Mouse (Mus musculus): ENCODE data around the gene Map6.

Gene Map6

DNA sequence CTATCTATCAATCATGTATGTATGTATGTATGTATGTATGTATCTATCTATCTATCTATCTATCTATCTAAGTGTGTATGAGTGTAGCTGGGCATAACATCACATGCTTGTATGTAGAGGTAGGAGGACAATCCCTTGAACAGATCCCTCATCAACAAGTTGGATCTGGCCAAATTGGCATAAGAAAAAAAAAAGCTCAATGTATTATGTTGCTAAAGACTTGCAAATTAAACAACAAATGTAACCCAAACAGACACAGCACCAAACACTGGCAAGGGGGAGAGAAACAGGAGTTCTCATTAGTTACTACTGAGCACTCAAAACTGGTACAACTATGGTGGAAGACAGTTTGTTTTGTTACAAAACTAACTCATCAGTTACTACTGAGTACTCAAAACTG lies 2.6 kb upstream of the Map6 start:
- DNase-seq (ENCODE audit: low read depth, low spot score): no peak

DNA sequence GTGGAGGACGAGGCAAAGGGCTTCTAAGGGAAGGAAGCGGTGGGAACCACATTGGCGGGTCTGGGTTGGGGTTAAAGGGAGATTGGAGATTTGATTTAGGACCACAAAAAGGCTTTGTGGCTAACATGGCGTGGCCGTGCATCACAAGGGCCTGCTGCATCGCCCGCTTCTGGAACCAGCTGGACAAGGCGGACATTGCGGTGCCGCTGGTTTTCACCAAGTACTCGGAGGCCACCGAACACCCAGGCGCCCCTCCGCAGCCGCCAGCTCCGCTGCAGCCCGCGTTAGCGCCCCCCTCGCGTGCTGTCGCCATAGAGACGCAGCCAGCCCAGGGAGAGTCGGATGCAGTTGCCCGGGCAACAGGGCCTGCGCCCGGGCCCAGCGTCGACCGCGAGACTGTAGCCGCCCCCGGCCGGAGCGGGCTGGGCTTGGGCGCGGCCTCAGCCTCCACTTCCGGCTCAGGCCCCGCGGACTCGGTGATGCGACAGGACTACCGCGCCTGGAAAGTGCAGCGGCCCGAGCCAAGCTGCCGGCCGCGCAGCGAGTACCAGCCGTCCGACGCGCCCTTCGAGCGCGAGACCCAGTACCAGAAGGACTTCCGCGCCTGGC lies 754 bp downstream of the Map6 start:
- DNase-seq (ENCODE audit: low read depth, low spot score): peak; percentile 64

DNA sequence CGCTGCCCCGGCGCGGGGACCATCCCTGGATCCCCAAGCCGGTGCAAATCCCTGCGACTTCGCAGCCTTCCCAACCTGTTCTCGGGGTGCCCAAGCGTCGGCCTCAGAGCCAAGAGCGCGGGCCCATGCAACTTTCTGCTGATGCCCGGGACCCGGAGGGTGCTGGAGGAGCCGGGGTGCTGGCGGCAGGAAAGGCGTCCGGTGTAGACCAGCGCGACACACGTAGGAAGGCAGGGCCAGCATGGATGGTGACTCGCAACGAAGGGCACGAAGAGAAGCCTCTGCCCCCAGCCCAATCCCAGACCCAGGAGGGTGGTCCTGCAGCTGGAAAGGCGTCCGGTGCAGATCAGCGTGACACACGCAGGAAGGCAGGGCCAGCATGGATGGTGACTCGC lies 1.3 kb downstream of the Map6 start:
- DNase-seq (ENCODE audit: low read depth, low spot score): no peak

DNA sequence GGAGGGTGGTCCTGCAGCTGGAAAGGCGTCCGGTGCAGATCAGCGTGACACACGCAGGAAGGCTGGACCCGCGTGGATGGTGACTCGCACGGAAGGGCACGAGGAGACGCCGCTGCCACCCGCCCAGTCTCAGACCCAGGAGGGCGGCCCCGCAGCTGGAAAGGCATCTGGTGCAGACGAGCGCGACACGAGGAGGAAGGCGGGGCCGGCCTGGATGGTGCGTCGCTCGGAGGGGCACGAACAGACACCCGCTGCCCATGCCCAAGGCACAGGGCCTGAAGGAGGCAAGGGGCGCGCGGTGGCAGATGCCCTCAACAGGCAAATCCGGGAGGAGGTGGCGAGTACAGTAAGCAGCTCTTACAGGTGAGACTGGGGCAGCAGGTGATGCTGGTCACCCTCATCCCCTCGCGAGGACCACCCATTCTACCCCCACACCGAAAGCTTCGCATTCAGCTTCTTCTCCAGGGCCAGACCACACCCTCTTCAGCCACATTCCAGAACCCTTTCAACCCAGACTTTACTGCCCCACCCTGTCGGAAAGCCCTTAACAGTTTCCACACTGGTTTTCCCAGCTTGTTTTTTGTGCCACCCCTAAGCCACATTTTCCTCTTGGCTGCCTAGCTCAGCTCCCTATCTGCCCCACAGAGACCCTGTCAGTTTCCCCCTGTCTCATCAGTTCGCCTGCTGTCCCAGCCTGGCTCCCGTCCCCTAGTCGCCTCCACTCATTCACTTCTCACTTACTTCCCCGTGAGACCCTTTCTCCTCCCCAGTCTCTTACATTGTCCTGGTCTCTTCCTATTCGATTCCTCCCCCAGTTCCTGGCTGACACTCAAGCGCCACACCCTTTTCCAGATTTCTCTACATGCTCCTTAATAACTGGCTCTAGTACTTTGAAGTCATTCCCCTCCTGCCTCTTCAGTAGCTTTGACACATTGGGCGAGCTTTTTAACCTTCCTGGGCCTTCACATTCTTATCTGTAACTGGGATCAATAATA lies 2.0 kb downstream of the Map6 start:
- no peak for DNase-seq (ENCODE audit: low read depth, low spot score)

DNA sequence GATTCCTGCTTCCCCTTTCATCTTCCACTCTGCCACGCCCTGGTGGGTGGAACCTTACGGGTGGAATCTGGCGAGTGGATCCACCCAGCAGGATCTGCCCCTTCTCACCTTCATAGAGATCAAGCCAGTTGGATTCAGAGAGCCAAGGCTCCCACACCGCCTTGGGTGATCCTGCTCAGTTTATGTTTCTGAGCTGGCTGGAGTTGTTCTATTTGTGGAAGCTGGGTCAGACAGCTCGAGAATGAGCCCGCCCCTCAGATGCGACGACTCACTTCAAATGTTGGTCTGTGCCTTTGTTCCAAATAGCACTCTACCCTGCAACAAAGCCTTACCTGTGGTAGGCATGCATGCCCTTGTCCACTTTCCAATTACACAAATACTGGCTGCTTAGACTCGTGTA lies 4.4 kb downstream of the Map6 start:
- no peak for DNase-seq (ENCODE audit: low read depth, low spot score)

DNA sequence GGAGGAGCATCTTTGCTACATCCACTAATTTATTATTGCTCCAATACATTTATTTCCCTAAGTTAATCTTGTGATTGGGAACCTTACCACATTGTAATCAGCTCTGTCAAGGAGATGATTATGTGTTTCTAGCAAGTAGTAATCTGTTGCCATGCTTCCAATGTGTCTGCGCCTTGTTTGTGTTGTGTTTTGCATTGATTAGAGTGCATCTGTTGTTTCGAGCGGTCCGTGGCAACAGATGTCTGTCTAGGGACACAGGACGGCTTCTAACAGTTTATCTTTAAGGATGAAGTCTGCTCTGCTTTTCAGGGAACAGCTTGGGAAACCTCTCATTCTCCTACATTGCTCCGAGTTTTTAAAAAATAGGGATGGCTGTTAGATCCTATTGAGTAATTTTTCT lies 7.9 kb downstream of the Map6 start:
- DNase-seq (ENCODE audit: low read depth, low spot score): no peak

DNA sequence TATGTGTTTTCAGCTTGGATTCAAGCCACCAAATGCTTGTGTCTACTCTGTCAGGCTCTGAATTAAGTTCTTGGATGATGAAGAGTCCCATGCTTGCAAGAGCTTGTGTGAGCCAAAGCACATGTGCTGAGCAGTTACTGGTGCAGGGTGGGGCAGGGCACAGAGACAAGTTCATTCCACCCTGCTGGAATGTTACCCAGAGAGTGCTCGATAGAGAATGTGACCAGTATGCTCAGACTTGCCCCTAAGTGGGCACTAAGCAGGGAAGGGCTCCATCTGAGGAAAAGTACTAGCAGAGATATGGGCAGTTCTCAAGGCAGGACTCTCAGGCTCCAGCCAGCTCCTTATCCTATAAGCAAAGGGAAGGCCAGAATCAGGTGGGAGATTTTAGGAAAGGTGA lies 9.4 kb downstream of the Map6 start:
- DNase-seq (ENCODE audit: low read depth, low spot score): no peak

DNA sequence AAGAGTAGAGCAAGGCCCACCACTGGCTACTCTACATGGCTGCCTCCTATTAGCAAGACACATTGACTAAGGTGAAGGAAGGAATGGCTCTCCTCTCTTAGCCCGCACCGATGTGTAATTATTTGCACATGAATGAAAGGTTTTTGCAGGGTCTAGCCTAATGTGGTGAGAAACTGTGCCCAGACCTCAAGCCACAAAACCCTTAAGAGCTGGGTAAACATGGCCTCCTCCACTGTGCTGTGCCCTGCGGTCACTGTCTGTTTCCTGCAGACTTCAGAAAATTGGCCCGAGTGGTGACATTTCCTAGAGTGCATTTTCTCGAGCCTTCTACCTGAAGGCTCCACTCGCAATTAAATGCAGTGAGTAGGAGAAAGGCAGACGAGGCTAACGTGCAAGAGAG lies 11.1 kb downstream of the Map6 start:
- no peak for DNase-seq (ENCODE audit: low read depth, low spot score)

DNA sequence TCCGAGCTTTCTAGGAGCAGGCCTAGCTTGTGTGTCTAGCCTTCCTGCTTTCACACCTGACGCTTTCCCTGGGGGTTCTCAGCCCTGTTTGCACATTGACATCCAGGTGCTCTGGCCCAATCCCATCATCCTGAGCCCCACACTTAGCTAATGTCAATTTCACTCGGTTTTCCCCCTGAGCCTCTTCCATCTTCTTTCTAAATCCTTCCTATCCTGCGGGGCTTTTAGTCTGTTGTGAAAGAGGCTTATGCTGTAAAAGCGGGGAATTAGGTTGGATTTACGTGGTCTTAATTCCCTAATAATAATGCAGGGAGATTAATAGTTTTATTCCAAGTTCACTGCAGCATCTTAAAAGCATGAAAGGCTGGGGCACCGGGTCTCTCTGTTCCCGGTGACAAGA lies 12.3 kb downstream of the Map6 start:
- DNase-seq (ENCODE audit: low read depth, low spot score): no peak

DNA sequence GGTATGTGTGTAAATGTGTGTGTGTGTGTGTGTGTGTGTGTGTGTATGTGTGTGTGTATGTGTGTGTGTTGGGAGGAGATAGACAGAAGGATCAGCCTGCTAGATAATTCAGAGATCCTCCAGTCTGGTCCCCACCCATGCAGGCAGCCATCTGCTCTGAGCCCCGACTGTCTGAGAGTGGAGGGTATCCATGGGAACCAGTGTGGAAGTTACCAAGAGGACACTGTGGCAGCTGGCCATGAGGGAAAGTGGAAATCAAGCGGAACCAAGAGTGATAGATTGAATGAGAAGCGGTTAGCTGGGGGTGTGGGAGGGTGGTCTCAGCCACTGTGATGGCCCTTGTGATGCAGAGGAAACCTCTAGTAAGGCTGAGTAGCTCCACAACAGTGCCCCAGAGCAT lies 20.0 kb downstream of the Map6 start:
- peak; percentile 64 for DNase-seq (ENCODE audit: low read depth, low spot score)

DNA sequence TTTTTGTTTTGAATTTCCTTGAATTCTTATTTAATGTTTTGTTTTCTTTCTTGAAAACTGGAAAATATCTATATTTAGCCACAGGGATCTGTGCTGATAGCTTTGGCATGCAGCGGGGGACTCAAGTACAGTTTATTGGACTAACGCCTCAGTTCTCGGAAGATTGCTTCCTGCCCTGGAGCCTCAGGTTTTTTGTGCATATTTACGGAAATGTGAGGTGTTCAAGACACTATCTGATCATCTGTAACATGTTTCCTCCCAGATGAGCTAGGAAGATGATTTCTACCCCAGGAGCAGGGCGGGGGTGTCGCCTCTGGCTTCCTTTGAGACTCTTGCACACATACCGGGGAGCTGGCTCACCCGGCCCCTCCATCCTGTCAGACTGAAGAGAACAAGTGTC lies 22.8 kb downstream of the Map6 start:
- no peak for DNase-seq (ENCODE audit: low read depth, low spot score)

DNA sequence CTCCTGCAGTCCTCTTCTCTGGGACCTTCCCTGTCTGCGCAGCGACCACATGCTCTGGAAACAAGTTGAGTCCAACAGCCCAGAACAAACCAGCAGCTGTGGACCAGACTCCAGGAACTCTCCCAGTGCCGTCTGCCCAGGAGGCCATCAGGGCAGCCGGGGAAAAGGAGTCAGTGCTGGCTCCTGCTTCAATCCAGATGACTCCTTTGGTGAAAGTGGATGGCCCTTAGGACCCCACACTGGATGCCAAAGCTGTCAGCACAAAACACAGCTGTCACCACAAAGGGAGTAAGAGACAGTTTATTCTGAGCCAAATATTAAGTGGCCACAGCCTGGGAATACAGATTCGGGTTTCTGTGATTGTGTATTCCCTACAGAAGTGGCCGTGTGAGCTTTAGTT lies 23.7 kb downstream of the Map6 start:
- no peak for DNase-seq (ENCODE audit: low read depth, low spot score)

DNA sequence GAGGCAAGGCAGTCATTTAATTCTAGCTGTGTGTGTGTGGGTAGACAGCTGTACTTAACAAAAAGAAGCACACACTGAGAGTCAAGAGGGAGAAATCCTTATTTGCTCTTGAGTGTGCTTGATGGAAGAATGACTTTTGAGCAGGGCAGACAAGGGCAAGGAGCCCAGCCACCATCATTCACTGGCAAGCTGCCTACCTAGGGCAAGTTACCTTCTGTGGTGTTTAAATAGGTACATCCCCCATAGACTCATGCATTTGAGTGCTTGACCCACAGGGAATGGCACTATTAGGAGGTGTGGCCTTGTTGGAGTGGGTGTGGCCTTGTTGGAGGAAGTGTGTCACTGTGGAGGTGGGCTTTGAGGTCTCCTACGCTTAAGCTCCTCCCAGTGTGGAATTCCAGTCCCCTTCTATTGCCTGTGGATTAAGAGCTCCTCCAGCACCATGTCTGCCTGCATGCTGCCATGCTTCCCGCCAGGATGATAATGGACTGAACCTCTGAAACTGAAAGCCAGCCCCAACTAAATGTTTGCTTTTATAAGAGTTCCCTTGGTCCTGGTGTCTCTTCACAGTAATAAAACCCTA lies 27.0 kb downstream of the Map6 start:
- no peak for DNase-seq (ENCODE audit: low read depth, low spot score)

DNA sequence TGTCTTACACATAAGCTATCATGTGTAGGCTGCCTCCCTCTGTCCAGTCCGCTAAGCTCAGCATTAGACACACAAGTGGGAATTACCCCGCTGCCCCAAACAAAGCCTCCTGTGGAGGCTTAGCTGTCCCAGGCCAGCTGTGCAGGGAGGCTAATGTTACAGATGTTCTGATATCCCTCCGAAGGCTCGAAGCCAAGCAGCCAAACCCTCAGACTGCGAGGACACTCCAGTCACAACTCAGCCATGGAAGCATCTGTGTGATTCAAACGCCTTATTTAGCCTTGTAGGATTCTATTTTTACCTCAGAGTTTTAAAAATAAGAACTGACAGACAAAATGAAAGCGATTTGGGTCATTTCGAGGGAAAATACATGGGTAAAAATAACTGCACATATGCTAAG lies 27.9 kb downstream of the Map6 start:
- no peak for DNase-seq (ENCODE audit: low read depth, low spot score)

DNA sequence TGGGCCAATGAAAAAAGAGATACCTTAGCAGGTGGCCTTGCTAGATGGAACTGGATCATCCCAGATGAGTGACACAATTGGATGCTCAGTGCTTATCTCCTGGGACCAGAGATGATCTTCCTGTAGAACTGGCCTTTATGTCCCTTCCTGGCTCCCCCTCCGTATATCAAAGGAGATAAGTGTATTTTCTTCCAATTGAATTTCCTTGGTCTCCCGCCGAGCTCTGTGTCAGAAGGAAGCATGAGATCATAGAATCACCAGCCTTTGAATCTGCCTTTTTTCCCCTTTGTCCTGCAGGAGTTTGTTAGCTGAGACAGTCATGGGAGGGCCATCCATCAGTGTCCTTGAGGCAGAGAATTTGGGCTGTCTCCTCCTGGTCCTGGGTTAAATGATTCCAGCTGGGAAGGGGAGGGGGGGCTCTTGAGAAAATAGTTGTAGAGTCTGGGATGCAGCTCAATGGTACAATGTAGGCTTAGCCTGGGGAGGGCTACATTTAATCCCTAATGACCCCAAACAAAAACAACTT lies 33.5 kb downstream of the Map6 start:
- no peak for DNase-seq (ENCODE audit: low read depth, low spot score)

DNA sequence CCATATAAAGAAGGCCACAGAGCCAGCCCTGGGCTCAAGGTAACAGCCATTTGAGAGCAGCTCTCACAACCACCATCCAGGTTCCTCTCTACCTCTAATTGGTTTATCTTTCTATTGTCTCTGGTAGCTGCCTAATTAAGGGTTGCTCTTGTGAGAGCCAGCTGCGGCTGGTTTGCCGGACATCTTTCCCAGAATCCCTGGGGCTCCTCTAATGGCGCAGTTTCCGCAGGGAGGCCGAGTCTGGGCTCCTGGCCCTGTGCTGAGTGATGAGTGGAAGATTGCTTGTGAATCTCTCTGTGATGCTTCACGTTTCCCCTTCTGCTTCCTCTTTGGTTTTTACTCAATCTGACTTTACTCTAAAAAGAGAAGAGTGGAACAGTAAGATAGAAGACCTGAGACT lies 36.8 kb downstream of the Map6 start:
- no peak for DNase-seq (ENCODE audit: low read depth, low spot score)

DNA sequence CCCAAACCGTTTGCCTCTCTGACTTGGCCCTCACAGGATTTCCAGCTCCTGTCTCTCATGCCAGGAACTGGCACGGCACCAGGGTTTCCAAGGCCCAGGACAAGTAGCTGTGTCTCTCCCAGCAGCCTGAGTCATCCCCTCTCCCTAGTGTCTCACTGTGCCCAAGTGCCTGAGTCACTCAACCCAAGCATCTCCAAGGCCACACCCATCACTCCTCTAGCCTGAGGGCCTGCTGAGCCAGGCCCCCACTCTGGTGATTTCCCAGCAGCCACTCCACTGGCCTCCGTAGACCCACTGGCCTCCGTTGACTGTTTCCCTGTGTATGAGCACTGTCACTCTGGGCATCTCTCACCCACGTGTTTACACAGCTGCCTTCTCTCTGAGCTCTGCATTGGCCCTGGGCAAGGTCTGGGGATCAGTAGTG lies 37.7 kb downstream of the Map6 start:
- DNase-seq (ENCODE audit: low read depth, low spot score): peak; percentile 47

DNA sequence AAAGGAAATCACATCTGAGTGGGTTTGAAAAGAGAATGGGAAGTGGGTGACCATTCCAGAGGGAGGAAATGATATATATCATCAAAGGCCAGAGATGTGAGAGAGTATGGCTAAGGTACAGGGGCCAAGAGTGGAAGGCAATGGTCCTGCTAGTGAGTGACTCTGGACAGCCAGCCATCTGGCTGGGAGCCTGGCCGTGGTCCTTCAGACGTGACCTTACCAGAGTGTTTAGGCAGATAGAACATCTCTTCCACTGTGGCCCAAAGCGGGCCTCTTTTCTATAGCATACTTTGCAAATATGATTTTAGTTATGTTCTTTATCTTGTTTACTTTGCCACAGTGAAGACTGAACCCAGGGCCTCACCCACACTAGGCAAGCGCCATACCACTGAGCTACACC lies 38.4 kb downstream of the Map6 start:
- DNase-seq (ENCODE audit: low read depth, low spot score): no peak

DNA sequence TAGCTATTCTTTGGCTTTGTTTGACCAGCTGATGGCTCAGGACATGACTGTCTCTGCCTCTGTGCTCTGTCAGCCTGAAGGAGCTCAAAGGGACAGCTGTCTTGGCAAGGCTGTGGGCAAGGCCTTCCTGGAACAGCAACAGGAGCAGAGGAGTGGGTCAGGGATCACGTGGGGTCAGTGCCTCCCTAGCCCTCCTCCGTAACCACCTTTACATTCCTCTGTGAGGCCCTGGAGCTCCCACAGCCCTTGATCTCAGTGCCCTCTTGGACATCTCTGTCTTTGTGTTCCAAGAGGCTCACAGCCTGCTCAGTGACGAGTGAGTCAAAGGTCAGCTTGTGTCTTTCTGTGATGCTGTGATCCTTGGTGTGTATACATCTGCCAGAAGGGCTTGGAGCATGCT lies 39.4 kb downstream of the Map6 start:
- no peak for DNase-seq (ENCODE audit: low read depth, low spot score)

DNA sequence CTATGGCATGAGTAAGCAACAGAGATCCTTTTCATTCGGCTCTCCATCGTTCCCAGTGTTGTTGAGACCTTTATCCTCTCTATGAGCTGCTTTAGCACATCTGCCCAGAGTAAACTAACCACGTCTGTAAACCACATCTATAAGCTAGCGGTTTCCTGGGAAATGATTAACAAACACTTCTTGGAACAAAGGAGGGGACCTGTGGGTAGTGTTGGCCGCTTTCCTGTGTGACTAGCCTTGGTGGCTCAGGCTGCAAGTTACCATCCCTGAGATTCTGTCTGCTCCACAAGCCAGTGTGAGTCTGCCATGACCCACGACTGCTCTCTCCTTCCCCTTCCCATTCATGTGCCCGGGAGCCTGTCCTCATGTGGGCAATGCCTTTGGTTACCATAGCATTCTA lies 44.2 kb downstream of the Map6 start:
- no peak for DNase-seq (ENCODE audit: low read depth, low spot score)

DNA sequence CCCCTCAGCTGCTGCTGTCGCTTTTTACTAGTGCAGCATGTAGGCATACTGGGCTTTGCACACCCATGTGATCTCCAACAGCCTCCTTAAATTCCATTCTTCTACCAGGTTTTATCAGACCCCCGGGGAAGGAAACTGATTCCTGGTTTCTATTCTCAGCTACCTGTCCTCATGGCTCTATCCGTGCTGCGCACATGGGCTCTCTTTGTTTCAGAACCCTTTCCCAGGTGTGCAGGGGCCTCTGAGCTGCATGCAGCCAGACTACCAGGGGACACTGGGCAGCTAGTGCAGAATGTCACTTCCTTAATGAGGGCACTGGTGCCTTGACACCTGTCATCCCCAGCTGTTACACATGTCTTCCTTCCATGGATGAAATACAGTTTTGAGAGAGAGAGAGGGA lies 44.8 kb downstream of the Map6 start:
- no peak for DNase-seq (ENCODE audit: low read depth, low spot score)

DNA sequence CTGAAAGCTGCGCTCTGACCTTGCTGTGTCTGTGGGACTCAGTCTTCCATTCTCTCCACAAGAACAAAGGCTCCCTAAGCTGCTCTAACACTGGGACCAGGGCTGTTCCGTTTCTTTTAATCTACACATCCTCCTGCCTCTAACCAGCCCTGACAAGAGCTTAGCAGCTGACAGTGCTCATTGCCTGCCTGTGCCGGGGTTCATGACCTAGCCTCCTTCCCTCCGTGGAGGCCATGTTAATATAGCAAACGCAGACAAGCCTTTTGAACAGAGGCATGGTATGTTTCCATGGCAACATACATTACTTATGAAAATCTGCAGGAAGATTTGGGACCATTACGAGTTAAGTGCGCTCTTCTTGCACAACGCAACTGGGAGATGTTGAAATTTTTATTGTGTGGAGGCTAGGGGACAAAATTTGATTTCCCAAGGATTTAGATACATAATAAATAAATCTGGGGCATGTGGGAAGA lies 45.5 kb downstream of the Map6 start:
- no peak for DNase-seq (ENCODE audit: low read depth, low spot score)

DNA sequence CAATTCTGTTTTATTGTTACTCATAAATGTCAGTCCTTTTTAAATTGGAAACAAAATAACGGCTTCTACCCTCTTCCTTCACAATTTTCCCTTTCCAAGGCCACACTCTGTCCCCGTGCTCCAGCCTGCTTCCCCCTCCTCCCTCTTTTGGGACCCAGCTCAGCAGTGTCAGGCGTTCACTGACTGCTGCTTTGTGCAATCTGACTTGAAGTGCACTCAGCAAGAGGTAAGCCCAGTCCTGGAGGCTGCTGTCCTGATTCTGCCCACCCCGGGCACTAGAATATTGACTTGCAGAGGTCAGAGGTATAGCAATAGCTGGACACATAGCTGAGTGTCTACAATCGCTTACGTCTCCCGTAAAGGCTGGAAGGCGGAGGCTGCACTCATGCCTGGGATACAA lies 46.0 kb downstream of the Map6 start:
- no peak for DNase-seq (ENCODE audit: low read depth, low spot score)

Measured in telencephalon, adult 2 months (tissue).